Mouse (Mus musculus) limb, embryonic 13.5 days (tissue): ENCODE measurements around the gene Epas1. TPM values are rescaled to one million over a fixed set of nuclear protein-coding genes. Genes with fewer than 3 reads are reported as not detected.

Experiments used
- ATAC-seq: fragments of 200-750 bp; cut with Nextera tagmentation; 2 replicates; pipeline ENCODE4 v1.8.0; 2017; ENCODE audit warnings: low read depth, moderate number of reproducible peaks, moderate TSS enrichment; ENCODE audit not compliant: low FRiP score
- H3K27ac ChIP-seq: fragments of 300-500 bp; sonication (generic); 2 replicates; pipeline ENCODE4 v1.5.1; 2015; ENCODE audit warnings: inconsistent platforms, mild to moderate bottlenecking, moderate library complexity
- H3K27me3 ChIP-seq: fragments of 300-500 bp; sonication (generic); 2 replicates; pipeline ENCODE4 v1.6.1; 2015; ENCODE audit warnings: mild to moderate bottlenecking, inconsistent platforms
- H3K36me3 ChIP-seq: fragments of 300-500 bp; sonication (generic); 2 replicates; pipeline ENCODE4 v1.6.1; 2015; ENCODE audit warnings: inconsistent platforms, mild to moderate bottlenecking, moderate library complexity
- H3K4me1 ChIP-seq: fragments of 300-500 bp; sonication (generic); 2 replicates; pipeline ENCODE4 v1.6.1; 2015; ENCODE audit warnings: inconsistent platforms
- H3K4me2 ChIP-seq: fragments of 300-500 bp; sonication (generic); replicated peaks from 2 replicates; pipeline ENCODE4 v1.6.1; 2015; ENCODE audit warnings: inconsistent platforms, mild to moderate bottlenecking, moderate library complexity
- H3K4me3 ChIP-seq: fragments of 300-500 bp; sonication (generic); 2 replicates; pipeline ENCODE4 v1.5.1; 2015; ENCODE audit warnings: moderate library complexity, mild to moderate bottlenecking, inconsistent platforms
- H3K9ac ChIP-seq: fragments of 300-500 bp; sonication (generic); 2 replicates; pipeline ENCODE4 v1.6.1; 2015; ENCODE audit warnings: mild to moderate bottlenecking, inconsistent platforms
- H3K9me3 ChIP-seq: fragments of 300-500 bp; sonication (generic); 2 replicates; pipeline ENCODE4 v1.6.1; 2016; ENCODE audit warnings: inconsistent platforms
- WGBS: fragments of 180-500 bp; shearing (Covaris S2); methylation state at CpG from one replicate; pipeline ENCODE4 v1.1.7; 2015; 5-methylcytosine and 5-hydroxymethylcytosine counted together
- polyA plus RNA-seq: library from polyadenylated mRNA; unstranded; fragments of >200 nt; fragmentation: Nextera tagmentation; extraction: Ambion mirVana; gene quantifications from 2 replicates; pipeline ENCODE4 v1.2.1, GENCODE M21; 2015

The Epas1 gene
- polyA plus RNA-seq, 1 experiment from 2014 or later: 2.8 TPM

- Histone ChIP-seq H3K27me3 (no peaks in the 10 kb centered on the region), H3K9ac (no peak overlapping the region), H3K27ac (no peak overlapping the region), H3K36me3 (no peaks in the 10 kb centered on the region), H3K9me3 (no peaks in the 10 kb centered on the region), H3K4me2 (no peak overlapping the region), H3K4me1 (0 out of 2 replicates have a peak, but pooled peaks cover 7% of the 10 kb centered on the region), H3K4me3 (no peak overlapping the region)
- WGBS: 87% methylated on average over 18 of the region's 18 CpGs
- ATAC-seq: no peak
Observed at GRCm38 (mm10) chr17:86824502-86825162, 71.1 kb downstream of the Epas1 start.

DNA sequence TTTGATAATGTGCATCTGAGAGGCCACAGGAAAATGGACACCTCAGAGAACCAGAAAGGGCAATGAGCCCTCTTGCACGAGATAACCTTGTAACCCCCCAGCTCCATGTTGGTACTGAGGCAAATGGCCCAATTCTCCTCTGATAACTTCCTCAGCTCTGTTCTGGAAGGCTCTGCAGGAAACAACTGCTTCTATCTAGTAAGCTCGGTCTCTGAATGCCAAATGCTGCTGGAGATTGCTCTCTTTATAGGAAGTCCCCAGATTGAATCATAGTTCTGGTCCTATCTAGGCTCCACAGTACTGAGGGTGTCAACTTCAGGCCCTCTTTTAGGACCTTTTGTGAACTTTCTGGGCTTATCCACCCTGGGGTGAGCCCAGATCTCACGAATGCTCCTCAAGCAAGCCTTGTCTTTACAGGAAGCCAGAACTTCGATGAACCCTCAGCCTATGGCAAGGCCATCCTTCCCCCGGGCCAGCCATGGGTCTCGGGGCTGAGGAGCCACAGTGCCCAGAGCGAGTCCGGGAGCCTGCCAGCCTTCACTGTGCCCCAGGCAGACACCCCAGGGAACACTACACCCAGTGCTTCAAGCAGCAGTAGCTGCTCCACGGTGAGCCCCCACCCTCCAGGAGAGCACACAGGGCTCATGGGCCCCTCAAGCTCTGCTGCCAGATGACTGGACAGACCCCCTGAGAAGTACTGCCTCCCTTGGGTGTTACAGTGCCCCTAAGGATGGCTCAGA is 71.8 kb downstream of the Epas1 start:
- 84% methylated on average over 9 of the region's 9 CpGs for WGBS
- no peak overlapping the region for H3K4me2 ChIP-seq
- ATAC-seq: no peak

DNA sequence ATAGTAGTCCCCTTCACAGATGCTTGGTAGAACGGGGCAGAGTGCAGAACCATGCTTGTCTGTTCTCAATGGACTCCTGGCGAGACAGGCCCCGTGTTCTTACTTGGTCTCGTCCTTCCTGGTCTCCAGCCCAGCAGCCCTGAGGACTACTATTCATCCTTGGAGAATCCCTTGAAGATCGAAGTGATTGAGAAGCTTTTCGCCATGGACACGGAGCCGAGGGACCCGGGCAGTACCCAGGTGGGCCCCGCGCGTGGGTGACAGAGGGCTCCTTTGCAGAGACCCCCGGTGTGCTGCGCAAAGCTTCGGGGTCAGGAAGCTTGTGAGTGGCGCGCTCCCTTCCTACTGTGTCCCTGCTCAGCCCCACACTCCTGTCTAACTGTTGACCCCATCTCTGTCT is 72.9 kb downstream of the Epas1 start:
- WGBS: 90% methylated on average over 17 of the region's 17 CpGs
- Histone ChIP-seq H3K27me3 (no peaks in the 10 kb centered on the region), H3K4me2 (no peak overlapping the region), H3K36me3 (no peaks in the 10 kb centered on the region), H3K4me3 (no peak overlapping the region), H3K27ac (no peak overlapping the region), H3K9ac (no peak overlapping the region), H3K9me3 (no peaks in the 10 kb centered on the region), H3K4me1 (0 out of 2 replicates have a peak, but pooled peaks cover 4% of the 10 kb centered on the region)
- no peak for ATAC-seq

More for the DNA sequence above, 71.8 kb downstream of the Epas1 start:
- Histone ChIP-seq H3K4me1 (0 out of 2 replicates have a peak, but pooled peaks cover 6% of the 10 kb centered on the region), H3K9me3 (no peaks in the 10 kb centered on the region), H3K36me3 (no peaks in the 10 kb centered on the region), H3K27ac (no peak overlapping the region), H3K9ac (no peak overlapping the region), H3K4me3 (no peak overlapping the region), H3K27me3 (no peaks in the 10 kb centered on the region)

- Histone ChIP-seq H3K4me1 (0 out of 2 replicates have a peak, but pooled peaks cover 4% of the 10 kb centered on the region), H3K36me3 (no peaks in the 10 kb centered on the region), H3K27ac (no peak overlapping the region), H3K27me3 (no peaks in the 10 kb centered on the region), H3K9ac (no peak overlapping the region), H3K9me3 (no peaks in the 10 kb centered on the region), H3K4me3 (no peak overlapping the region), H3K4me2 (no peak overlapping the region)
- WGBS: 90% methylated on average over 19 of the region's 19 CpGs
- no peak for ATAC-seq
Observed at GRCm38 (mm10) chr17:86827391-86828165, 74.1 kb downstream of the Epas1 start.

GRCm38 (mm10) chr17:86828500-86828899 is 75.0 kb downstream of the Epas1 start:
- 93% methylated on average over 11 of the region's 11 CpGs for WGBS
- Histone ChIP-seq H3K27ac (no peak overlapping the region), H3K4me3 (no peak overlapping the region), H3K36me3 (no peaks in the 10 kb centered on the region), H3K9me3 (no peaks in the 10 kb centered on the region), H3K4me1 (0 out of 2 replicates have a peak, but pooled peaks cover under 1% of the 10 kb centered on the region), H3K4me2 (no peak overlapping the region), H3K27me3 (no peaks in the 10 kb centered on the region), H3K9ac (no peak overlapping the region)
- ATAC-seq: no peak

- no peaks in the 10 kb centered on the region for H3K9me3 ChIP-seq
- H3K4me2 ChIP-seq: no peak overlapping the region
- 91% methylated on average over 13 of the region's 13 CpGs for WGBS
- H3K9ac ChIP-seq: no peak overlapping the region
- H3K27me3 ChIP-seq: no peaks in the 10 kb centered on the region
- H3K36me3 ChIP-seq: no peaks in the 10 kb centered on the region
- no peak overlapping the region for H3K27ac ChIP-seq
- no peaks in the 10 kb centered on the region for H3K4me1 ChIP-seq
- H3K4me3 ChIP-seq: no peak overlapping the region
- no peak for ATAC-seq
Observed at GRCm38 (mm10) chr17:86829383-86830175, 76.1 kb downstream of the Epas1 start.

DNA sequence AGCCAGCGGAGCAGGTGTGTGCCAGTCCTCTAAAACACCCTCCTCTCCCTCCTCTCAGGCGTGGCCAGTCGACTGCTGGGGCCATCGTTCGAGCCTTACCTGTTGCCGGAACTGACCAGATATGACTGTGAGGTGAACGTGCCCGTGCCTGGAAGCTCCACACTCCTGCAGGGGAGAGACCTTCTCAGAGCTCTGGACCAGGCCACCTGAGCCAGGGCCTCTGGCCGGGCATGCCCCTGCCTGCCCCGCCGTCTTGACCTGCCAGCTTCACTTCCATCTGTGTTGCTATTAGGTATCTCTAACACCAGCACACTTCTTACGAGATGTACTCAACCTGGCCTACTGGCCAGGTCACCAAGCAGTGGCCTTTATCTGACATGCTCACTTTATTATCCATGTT is 77.4 kb downstream of the Epas1 start:
- no peak for ATAC-seq

GRCm38 (mm10) chr17:86832562-86833327 is 79.2 kb downstream of the Epas1 start:
- no peak overlapping the region for H3K4me3 ChIP-seq
- H3K27me3 ChIP-seq: no peaks in the 10 kb centered on the region
- ATAC-seq: no peak
- H3K9ac ChIP-seq: no peak overlapping the region
- no peaks in the 10 kb centered on the region for H3K9me3 ChIP-seq
- no peak overlapping the region for H3K4me2 ChIP-seq
- WGBS: 69% methylated on average over 19 of the region's 19 CpGs
- no peaks in the 10 kb centered on the region for H3K4me1 ChIP-seq
- H3K27ac ChIP-seq: no peak overlapping the region
- no peaks in the 10 kb centered on the region for H3K36me3 ChIP-seq

More for the DNA sequence above, 77.4 kb downstream of the Epas1 start:
- no peaks in the 10 kb centered on the region for H3K36me3 ChIP-seq
- H3K9me3 ChIP-seq: no peaks in the 10 kb centered on the region
- WGBS: 82% methylated on average over 12 of the region's 12 CpGs
- no peak overlapping the region for H3K9ac ChIP-seq
- H3K4me2 ChIP-seq: no peak overlapping the region
- no peaks in the 10 kb centered on the region for H3K4me1 ChIP-seq
- H3K27ac ChIP-seq: no peak overlapping the region
- no peak overlapping the region for H3K4me3 ChIP-seq
- no peaks in the 10 kb centered on the region for H3K27me3 ChIP-seq

DNA sequence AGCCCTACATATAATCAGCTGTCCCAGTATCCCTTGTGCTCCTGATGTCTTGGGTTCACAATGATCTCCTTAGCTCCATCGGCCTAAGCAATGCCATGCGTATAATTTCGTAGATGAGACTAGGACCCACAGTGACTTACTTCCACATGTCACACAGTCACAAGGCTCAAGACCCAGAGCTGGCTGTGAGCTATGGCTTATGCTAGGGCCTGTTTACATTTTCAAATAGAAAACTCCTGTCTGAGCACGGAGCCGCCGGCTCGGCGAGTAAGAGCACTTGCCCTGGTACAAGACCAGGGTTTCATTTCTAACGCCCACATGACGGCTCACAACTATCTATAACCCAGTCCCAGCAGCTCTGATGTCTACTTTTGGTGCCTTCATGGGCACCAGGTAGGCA is 80.4 kb downstream of the Epas1 start:
- ATAC-seq: no peak
- WGBS: 95% methylated on average over 10 of the region's 10 CpGs
- no peaks in the 10 kb centered on the region for H3K9me3 ChIP-seq
- no peak overlapping the region for H3K9ac ChIP-seq
- no peak overlapping the region for H3K4me2 ChIP-seq
- H3K27ac ChIP-seq: no peak overlapping the region
- H3K4me3 ChIP-seq: no peak overlapping the region
- no peaks in the 10 kb centered on the region for H3K27me3 ChIP-seq
- no peaks in the 10 kb centered on the region for H3K36me3 ChIP-seq
- no peaks in the 10 kb centered on the region for H3K4me1 ChIP-seq

- Histone ChIP-seq H3K27me3 (no peaks in the 10 kb centered on the region), H3K4me1 (no peaks in the 10 kb centered on the region), H3K36me3 (no peaks in the 10 kb centered on the region), H3K27ac (no peak overlapping the region), H3K9ac (no peak overlapping the region), H3K9me3 (no peaks in the 10 kb centered on the region), H3K4me3 (no peak overlapping the region), H3K4me2 (no peak overlapping the region)
- WGBS: 80% methylated on average over 5 of the region's 5 CpGs
- ATAC-seq: no peak
Observed at GRCm38 (mm10) chr17:86839308-86839707, 85.8 kb downstream of the Epas1 start.

GRCm38 (mm10) chr17:86850700-86851337 is 97.3 kb downstream of the Epas1 start:
- ATAC-seq: no peak
- no peaks in the 10 kb centered on the region for H3K4me1 ChIP-seq
- no peak overlapping the region for H3K9ac ChIP-seq
- H3K27me3 ChIP-seq: no peaks in the 10 kb centered on the region
- no peaks in the 10 kb centered on the region for H3K36me3 ChIP-seq
- WGBS: 69% methylated on average over 9 of the region's 9 CpGs
- H3K9me3 ChIP-seq: no peaks in the 10 kb centered on the region
- H3K27ac ChIP-seq: no peak overlapping the region
- H3K4me2 ChIP-seq: no peak overlapping the region
- no peak overlapping the region for H3K4me3 ChIP-seq
